Mouse (Mus musculus) limb, embryonic 13.5 days (tissue): ENCODE measurements around the gene Rffl. TPM values are rescaled to one million over a fixed set of nuclear protein-coding genes. Genes with fewer than 3 reads are reported as not detected.

Experiments used
- ATAC-seq: fragments of 200-750 bp; cut with Nextera tagmentation; 2 replicates; pipeline ENCODE4 v1.8.0; 2017; ENCODE audit warnings: low read depth, moderate number of reproducible peaks, moderate TSS enrichment; ENCODE audit not compliant: low FRiP score
- H3K27ac ChIP-seq: fragments of 300-500 bp; sonication (generic); 2 replicates; pipeline ENCODE4 v1.5.1; 2015; ENCODE audit warnings: inconsistent platforms, mild to moderate bottlenecking, moderate library complexity
- H3K27me3 ChIP-seq: fragments of 300-500 bp; sonication (generic); 2 replicates; pipeline ENCODE4 v1.6.1; 2015; ENCODE audit warnings: mild to moderate bottlenecking, inconsistent platforms
- H3K36me3 ChIP-seq: fragments of 300-500 bp; sonication (generic); 2 replicates; pipeline ENCODE4 v1.6.1; 2015; ENCODE audit warnings: inconsistent platforms, mild to moderate bottlenecking, moderate library complexity
- H3K4me1 ChIP-seq: fragments of 300-500 bp; sonication (generic); 2 replicates; pipeline ENCODE4 v1.6.1; 2015; ENCODE audit warnings: inconsistent platforms
- H3K4me2 ChIP-seq: fragments of 300-500 bp; sonication (generic); replicated peaks from 2 replicates; pipeline ENCODE4 v1.6.1; 2015; ENCODE audit warnings: inconsistent platforms, mild to moderate bottlenecking, moderate library complexity
- H3K4me3 ChIP-seq: fragments of 300-500 bp; sonication (generic); 2 replicates; pipeline ENCODE4 v1.5.1; 2015; ENCODE audit warnings: moderate library complexity, mild to moderate bottlenecking, inconsistent platforms
- H3K9ac ChIP-seq: fragments of 300-500 bp; sonication (generic); 2 replicates; pipeline ENCODE4 v1.6.1; 2015; ENCODE audit warnings: mild to moderate bottlenecking, inconsistent platforms
- H3K9me3 ChIP-seq: fragments of 300-500 bp; sonication (generic); 2 replicates; pipeline ENCODE4 v1.6.1; 2016; ENCODE audit warnings: inconsistent platforms
- WGBS: fragments of 180-500 bp; shearing (Covaris S2); methylation state at CpG from one replicate; pipeline ENCODE4 v1.1.7; 2015; 5-methylcytosine and 5-hydroxymethylcytosine counted together
- polyA plus RNA-seq: library from polyadenylated mRNA; unstranded; fragments of >200 nt; fragmentation: Nextera tagmentation; extraction: Ambion mirVana; gene quantifications from 2 replicates; pipeline ENCODE4 v1.2.1, GENCODE M21; 2015

Gene Rffl
- polyA plus RNA-seq, 1 experiment from 2014 or later: 14.7 TPM

GRCm38 (mm10) chr11:82854111-82854510 is 16.9 kb downstream of the Rffl start:
- Histone ChIP-seq H3K4me2 (no peak overlapping the region), H3K4me3 (no peak overlapping the region), H3K27me3 (no peaks in the 10 kb centered on the region), H3K4me1 (peaks cover 23% of the 10 kb centered on the region), H3K27ac (no peak overlapping the region), H3K9me3 (no peaks in the 10 kb centered on the region), H3K36me3 (no peaks in the 10 kb centered on the region), H3K9ac (no peak overlapping the region)
- ATAC-seq: no peak
- WGBS: 77% methylated on average over 6 of the region's 6 CpGs

GRCm38 (mm10) chr11:82852958-82853357 is 18.1 kb downstream of the Rffl start:
- 87% methylated on average over 7 of the region's 7 CpGs for WGBS
- Histone ChIP-seq H3K4me2 (no peak overlapping the region), H3K36me3 (no peaks in the 10 kb centered on the region), H3K4me3 (no peak overlapping the region), H3K9ac (no peak overlapping the region), H3K27ac (no peak overlapping the region), H3K9me3 (no peaks in the 10 kb centered on the region), H3K4me1 (peaks cover 23% of the 10 kb centered on the region), H3K27me3 (no peaks in the 10 kb centered on the region)
- ATAC-seq: no peak

- Histone ChIP-seq H3K9me3 (no peaks in the 10 kb centered on the region), H3K36me3 (no peaks in the 10 kb centered on the region), H3K27ac (no peak overlapping the region), H3K4me3 (no peak overlapping the region), H3K27me3 (no peaks in the 10 kb centered on the region), H3K4me2 (no peak overlapping the region), H3K9ac (no peak overlapping the region), H3K4me1 (peaks cover 28% of the 10 kb centered on the region)
- 83% methylated on average over 10 of the region's 10 CpGs for whole genome bisulfite sequencing
- no peak for ATAC-seq
These were observed 18.5 kb downstream of the Rffl start for GRCm38 (mm10) chr11:82852540-82852939.

- no peak overlapping the region for H3K4me2 ChIP-seq
- no peak for ATAC-seq
- no peaks in the 10 kb centered on the region for H3K27me3 ChIP-seq
- H3K4me3 ChIP-seq: no peak overlapping the region
- no peaks in the 10 kb centered on the region for H3K9me3 ChIP-seq
- H3K36me3 ChIP-seq: no peaks in the 10 kb centered on the region
- no peak overlapping the region for H3K9ac ChIP-seq
- H3K4me1 ChIP-seq: peaks cover 32% of the 10 kb centered on the region
- 86% methylated on average over 11 of the region's 11 CpGs for WGBS
- no peak overlapping the region for H3K27ac ChIP-seq
These were observed 18.9 kb downstream of the Rffl start for GRCm38 (mm10) chr11:82852115-82852514.

- WGBS: 27% methylated on average over 5 of the region's 5 CpGs
- no peak overlapping the region for H3K27ac ChIP-seq
- H3K4me2 ChIP-seq: no peak overlapping the region
- H3K36me3 ChIP-seq: no peaks in the 10 kb centered on the region
- ATAC-seq: no peak
- H3K27me3 ChIP-seq: no peaks in the 10 kb centered on the region
- no peak overlapping the region for H3K9ac ChIP-seq
- no peaks in the 10 kb centered on the region for H3K9me3 ChIP-seq
- H3K4me3 ChIP-seq: no peak overlapping the region
- peaks cover 36% of the 10 kb centered on the region for H3K4me1 ChIP-seq
These were observed 20.8 kb downstream of the Rffl start for GRCm38 (mm10) chr11:82850259-82850658.

- Histone ChIP-seq H3K27ac (no peak overlapping the region), H3K4me1 (peaks cover 43% of the 10 kb centered on the region), H3K27me3 (no peaks in the 10 kb centered on the region), H3K4me2 (no peak overlapping the region), H3K9me3 (no peaks in the 10 kb centered on the region), H3K9ac (no peak overlapping the region), H3K4me3 (no peak overlapping the region), H3K36me3 (no peaks in the 10 kb centered on the region)
- no peak for ATAC-seq
- 42% methylated on average over 6 of the region's 6 CpGs for WGBS
These were observed 23.4 kb downstream of the Rffl start for GRCm38 (mm10) chr11:82847571-82848000.

- Histone ChIP-seq H3K4me3 (no peak overlapping the region), H3K4me1 (peaks cover 43% of the 10 kb centered on the region), H3K36me3 (no peaks in the 10 kb centered on the region), H3K27ac (no peak overlapping the region; the same call in 1 of the 2 replicates), H3K4me2 (no peak overlapping the region), H3K9ac (no peak overlapping the region), H3K27me3 (no peaks in the 10 kb centered on the region), H3K9me3 (no peaks in the 10 kb centered on the region)
- 66% methylated on average over 3 of the region's 3 CpGs for WGBS
- no peak for ATAC-seq
These were observed 24.1 kb downstream of the Rffl start for GRCm38 (mm10) chr11:82846938-82847337.

- H3K4me3 ChIP-seq: peak overlapping the region; percentile 11
- 0 out of 2 replicates have a peak, but pooled peaks have one; percentile 48 for ATAC-seq
These were observed 25.0 kb downstream of the Rffl start for GRCm38 (mm10) chr11:82846079-82846436.

GRCm38 (mm10) chr11:82845415-82846078 is 25.5 kb downstream of the Rffl start:
- Histone ChIP-seq H3K9ac (peak overlapping the region; percentile 8; the same call in 1 of the 2 replicates), H3K27ac (peak overlapping the region; percentile 8; the same call in 1 of the 2 replicates), H3K4me2 (peak overlapping the region; percentile 29), H3K4me1 (peaks cover 40% of the 10 kb centered on the region), H3K36me3 (no peaks in the 10 kb centered on the region), H3K9me3 (no peaks in the 10 kb centered on the region), H3K4me3 (peak overlapping the region; percentile 11), H3K27me3 (no peaks in the 10 kb centered on the region)
- ATAC-seq: peak; percentile 73; the same call in 1 of the 2 replicates
- WGBS: 33% methylated on average over 16 of the region's 16 CpGs

More at GRCm38 (mm10) chr11:82846079-82846436, 25.0 kb downstream of the Rffl start:
- 22% methylated on average over 4 of the region's 4 CpGs for WGBS
- H3K36me3 ChIP-seq: no peaks in the 10 kb centered on the region
- H3K4me2 ChIP-seq: peak overlapping the region; percentile 29
- H3K9me3 ChIP-seq: no peaks in the 10 kb centered on the region
- H3K4me1 ChIP-seq: peaks cover 43% of the 10 kb centered on the region
- H3K27ac ChIP-seq: peak overlapping the region; percentile 8; the same call in 1 of the 2 replicates
- peak overlapping the region; percentile 8; the same call in 1 of the 2 replicates for H3K9ac ChIP-seq
- H3K27me3 ChIP-seq: no peaks in the 10 kb centered on the region

- no peak overlapping the region for H3K9ac ChIP-seq
These were observed 26.1 kb downstream of the Rffl start for GRCm38 (mm10) chr11:82844771-82845414.

GRCm38 (mm10) chr11:82838511-82838910 is 32.5 kb downstream of the Rffl start:
- peaks cover 36% of the 10 kb centered on the region for H3K4me1 ChIP-seq
- no peak overlapping the region for H3K27ac ChIP-seq
- no peaks in the 10 kb centered on the region for H3K27me3 ChIP-seq
- no peaks in the 10 kb centered on the region for H3K36me3 ChIP-seq
- no peak overlapping the region for H3K4me3 ChIP-seq
- WGBS: 35% methylated on average over 5 of the region's 5 CpGs
- ATAC-seq: no peak
- H3K9me3 ChIP-seq: no peaks in the 10 kb centered on the region
- no peak overlapping the region for H3K4me2 ChIP-seq
- H3K9ac ChIP-seq: no peak overlapping the region

More at GRCm38 (mm10) chr11:82844771-82845414, 26.1 kb downstream of the Rffl start:
- H3K36me3 ChIP-seq: no peaks in the 10 kb centered on the region
- no peak overlapping the region for H3K27ac ChIP-seq
- H3K4me3 ChIP-seq: no peak overlapping the region
- H3K9me3 ChIP-seq: no peaks in the 10 kb centered on the region
- WGBS: 73% methylated on average over 11 of the region's 11 CpGs
- no peak for ATAC-seq
- peaks cover 33% of the 10 kb centered on the region for H3K4me1 ChIP-seq
- no peaks in the 10 kb centered on the region for H3K27me3 ChIP-seq
- H3K4me2 ChIP-seq: peak overlapping the region; percentile 29; the same call in 1 of the 2 replicates

- 66% methylated on average over 7 of the region's 7 CpGs for WGBS
- no peak overlapping the region for H3K4me2 ChIP-seq
- no peak overlapping the region for H3K27ac ChIP-seq
- ATAC-seq: no peak
- H3K9ac ChIP-seq: no peak overlapping the region
- no peaks in the 10 kb centered on the region for H3K36me3 ChIP-seq
- H3K4me3 ChIP-seq: no peak overlapping the region
- peaks cover 36% of the 10 kb centered on the region for H3K4me1 ChIP-seq
- no peaks in the 10 kb centered on the region for H3K9me3 ChIP-seq
- H3K27me3 ChIP-seq: no peaks in the 10 kb centered on the region
These were observed 33.2 kb downstream of the Rffl start for GRCm38 (mm10) chr11:82837848-82838247.
